Mouse (Mus musculus) heart, postnatal 0 days (tissue): ENCODE results near the gene Tnfaip3. TPM values are rescaled to one million over a fixed set of nuclear protein-coding genes. Genes with fewer than 3 reads are reported as not detected.

Source experiments
- ATAC-seq: fragments of 200-750 bp; cut with Nextera tagmentation; 2 replicates; pipeline ENCODE4 v1.8.0; 2017; ENCODE audit warnings: low read depth, moderate number of reproducible peaks, moderate library complexity; ENCODE audit not compliant: insufficient read depth
- DNase-seq: peaks from one replicate; pipeline ENCODE4 v3.0.0-alpha.2; 2016; ENCODE audit warnings: low spot score
- H3K27ac ChIP-seq: fragments of 300-500 bp; sonication (generic); 2 replicates; pipeline ENCODE4 v1.5.1; 2014; ENCODE audit warnings: low read depth, mild to moderate bottlenecking
- H3K27me3 ChIP-seq: fragments of 300-500 bp; sonication (generic); 2 replicates; pipeline ENCODE4 v1.6.1; 2014; ENCODE audit warnings: low read length, mixed read lengths; ENCODE audit not compliant: control insufficient read depth, insufficient read depth
- H3K36me3 ChIP-seq: fragments of 300-500 bp; sonication (generic); replicated peaks from 2 replicates; pipeline ENCODE4 v1.6.1; 2014; ENCODE audit warnings: low read length, mixed read lengths; ENCODE audit not compliant: control insufficient read depth, insufficient read depth
- H3K4me1 ChIP-seq: fragments of 300-500 bp; sonication (generic); 2 replicates; pipeline ENCODE4 v1.6.1; 2014; ENCODE audit warnings: antibody characterized with exemption; ENCODE audit not compliant: control insufficient read depth, insufficient read depth
- H3K4me2 ChIP-seq: fragments of 300-500 bp; sonication (generic); 2 replicates; pipeline ENCODE4 v1.6.1; 2014; ENCODE audit warnings: low read depth, mild to moderate bottlenecking, low read length, moderate library complexity
- H3K4me3 ChIP-seq: fragments of 300-500 bp; sonication (generic); 2 replicates; pipeline ENCODE4 v1.5.1; 2014; ENCODE audit warnings: low read depth, low read length
- H3K9ac ChIP-seq: fragments of 300-500 bp; sonication (generic); replicated peaks from 2 replicates; pipeline ENCODE4 v1.6.1; 2014; ENCODE audit warnings: low read depth, low read length, mixed read lengths
- H3K9me3 ChIP-seq: fragments of 300-500 bp; sonication (generic); replicated peaks from 2 replicates; pipeline ENCODE4 v1.6.1; 2016; ENCODE audit warnings: low read length; ENCODE audit not compliant: control insufficient read depth
- CTCF ChIP-seq: IDR thresholded peaks from 2 replicates; pipeline ENCODE4 v1.5.1; 2016; ENCODE audit warnings: antibody characterized with exemption, control low read depth, low read depth
- EP300 ChIP-seq: IDR thresholded peaks from 2 replicates; pipeline ENCODE4 v1.6.1; 2016; ENCODE audit warnings: antibody characterized with exemption, low read depth
- WGBS: fragments of 180-500 bp; shearing (Covaris S2); extraction: QIAGEN DNeasy Blood & Tissue Kit; methylation state at CpG from one replicate; pipeline ENCODE4 v1.1.7; 2014; 5-methylcytosine and 5-hydroxymethylcytosine counted together
- polyA plus RNA-seq: library from polyadenylated mRNA; unstranded; fragments of >200 nt; fragmentation: Nextera tagmentation; extraction: Ambion mirVana; gene quantifications from 2 replicates; pipeline ENCODE4 v1.2.1, GENCODE M21; 2015
- total RNA-seq: library from RNA; depleted of rRNA; stranded (reverse); fragments of >200 nt; gene quantifications from 2 replicates; pipeline ENCODE4 v1.2.3, GENCODE M21; 2014; ENCODE audit warnings: low replicate concordance

Gene Tnfaip3
- total and polyA plus RNA-seq, 2 experiments from 2014 or later, result 1.1 to 4.2 TPM

DNA sequence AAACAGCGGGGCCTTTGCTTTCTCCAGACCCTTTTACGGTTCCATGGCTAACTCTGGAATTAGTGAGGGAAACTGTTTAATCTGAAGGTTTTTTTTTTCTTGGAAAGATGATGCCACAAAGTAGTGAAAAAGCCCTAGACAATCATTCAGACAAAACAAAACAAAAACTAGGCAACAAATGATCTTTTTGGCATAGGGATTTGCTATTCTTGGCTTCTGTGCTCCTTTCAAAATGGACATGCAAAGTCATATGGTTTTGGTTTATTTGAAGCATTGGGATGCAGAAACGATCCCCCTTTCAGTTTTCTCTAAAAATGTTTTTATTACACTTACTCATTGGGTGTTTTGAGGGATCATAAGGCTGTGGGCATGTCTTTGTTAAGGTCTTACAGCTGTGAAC is 41.0 kb downstream of the Tnfaip3 start:
- DNase-seq, result no peak
- Histone ChIP-seq H3K4me3 (no peak overlapping the region), H3K27me3 (no peaks in the 10 kb centered on the region), H3K4me1 (no peaks in the 10 kb centered on the region), H3K9ac (no peak overlapping the region), H3K9me3 (no peaks in the 10 kb centered on the region), H3K4me2 (no peak overlapping the region), H3K27ac (no peak overlapping the region), H3K36me3 (no peaks in the 10 kb centered on the region)
- no peak for ATAC-seq
- TF ChIP-seq CTCF (no peak), EP300 (no peak)
- 62% methylated on average over 3 of the region's 3 CpGs for WGBS

DNA sequence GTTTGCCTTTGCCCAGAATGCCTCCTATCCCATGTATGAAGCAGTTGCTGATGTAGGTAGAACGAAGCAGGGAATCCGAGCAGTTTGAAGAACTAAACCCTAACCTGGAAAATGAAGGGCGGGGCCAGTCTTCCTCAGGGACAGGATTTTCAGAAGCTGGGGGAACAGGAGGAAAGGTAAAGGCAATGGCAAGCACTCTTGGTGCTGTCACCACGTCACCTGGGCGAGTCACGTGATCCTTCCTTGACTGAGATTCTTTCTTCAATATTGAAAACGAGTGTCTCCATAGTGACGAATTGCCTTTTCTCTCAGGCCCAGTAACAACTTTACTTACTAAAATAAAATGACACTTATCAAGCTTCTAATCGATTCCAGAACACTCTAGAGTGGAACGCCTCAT is 48.6 kb downstream of the Tnfaip3 start:
- no peak overlapping the region for H3K27ac ChIP-seq
- WGBS, result 88% methylated on average over 10 of the region's 10 CpGs
- DNase-seq, result no peak

DNA sequence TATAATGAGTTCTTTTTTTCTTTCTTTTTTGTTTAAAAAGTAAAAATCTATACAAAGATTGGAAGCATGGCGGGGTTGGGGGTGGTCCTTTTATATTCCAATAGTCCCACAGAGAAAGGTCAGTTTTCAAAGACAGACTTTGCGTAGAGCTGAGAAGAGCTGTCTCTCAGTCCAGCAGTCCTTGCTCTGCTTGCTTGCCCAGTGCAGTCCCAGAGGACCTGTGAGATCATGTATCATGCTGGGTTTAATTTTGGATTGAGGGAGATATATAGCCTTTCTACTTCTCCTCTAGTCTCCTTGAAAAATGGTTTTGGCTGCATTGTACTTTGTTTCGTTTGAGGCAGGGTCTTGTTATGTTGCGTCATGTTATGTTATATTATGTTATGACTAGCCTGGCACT is 49.9 kb downstream of the Tnfaip3 start:
- no peak for DNase-seq
- WGBS, result 84% methylated on average over 4 of the region's 4 CpGs

More for the DNA sequence above, 48.6 kb downstream of the Tnfaip3 start:
- ATAC-seq, result no peak
- Histone ChIP-seq H3K4me1 (no peaks in the 10 kb centered on the region), H3K27me3 (no peaks in the 10 kb centered on the region), H3K9ac (no peak overlapping the region), H3K36me3 (no peaks in the 10 kb centered on the region), H3K9me3 (no peaks in the 10 kb centered on the region), H3K4me3 (no peak overlapping the region), H3K4me2 (no peak overlapping the region)
- TF ChIP-seq EP300 (no peak), CTCF (no peak)

DNA sequence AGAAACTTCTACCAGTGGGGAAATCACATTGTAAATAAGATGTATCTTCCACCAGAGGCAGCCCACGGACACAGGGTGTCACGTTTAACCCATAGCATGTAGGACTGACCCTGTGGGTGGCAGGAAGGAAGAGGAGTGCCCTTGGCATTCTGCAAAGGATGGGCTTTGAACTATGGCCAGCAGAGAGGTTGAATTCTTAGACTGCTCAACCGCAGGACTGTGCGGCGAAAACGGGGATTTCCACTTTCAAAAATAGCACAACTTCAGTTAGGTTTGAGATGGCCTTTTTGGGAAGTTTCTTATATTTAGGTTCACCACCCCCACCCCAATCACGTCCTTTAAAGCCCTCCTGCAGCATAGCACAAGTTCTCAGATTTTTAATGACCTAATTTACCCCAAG is 50.6 kb downstream of the Tnfaip3 start:
- no peak overlapping the region for H3K27ac ChIP-seq
- no peak for ATAC-seq
- H3K9me3 ChIP-seq, result no peaks in the 10 kb centered on the region
- no peak overlapping the region for H3K4me3 ChIP-seq
- H3K4me1 ChIP-seq, result no peaks in the 10 kb centered on the region
- no peaks in the 10 kb centered on the region for H3K27me3 ChIP-seq
- TF ChIP-seq CTCF, result no peak
- TF ChIP-seq EP300, result no peak
- no peak overlapping the region for H3K9ac ChIP-seq
- WGBS, result 42% methylated on average over 7 of the region's 7 CpGs
- no peak overlapping the region for H3K4me2 ChIP-seq
- no peaks in the 10 kb centered on the region for H3K36me3 ChIP-seq
- no peak for DNase-seq

More for the DNA sequence above, 49.9 kb downstream of the Tnfaip3 start:
- Histone ChIP-seq H3K27me3 (no peaks in the 10 kb centered on the region), H3K4me3 (no peak overlapping the region), H3K36me3 (no peaks in the 10 kb centered on the region), H3K27ac (no peak overlapping the region), H3K9me3 (no peaks in the 10 kb centered on the region), H3K9ac (no peak overlapping the region), H3K4me1 (no peaks in the 10 kb centered on the region), H3K4me2 (no peak overlapping the region)
- TF ChIP-seq EP300 (no peak), CTCF (no peak)
- ATAC-seq, result no peak

DNA sequence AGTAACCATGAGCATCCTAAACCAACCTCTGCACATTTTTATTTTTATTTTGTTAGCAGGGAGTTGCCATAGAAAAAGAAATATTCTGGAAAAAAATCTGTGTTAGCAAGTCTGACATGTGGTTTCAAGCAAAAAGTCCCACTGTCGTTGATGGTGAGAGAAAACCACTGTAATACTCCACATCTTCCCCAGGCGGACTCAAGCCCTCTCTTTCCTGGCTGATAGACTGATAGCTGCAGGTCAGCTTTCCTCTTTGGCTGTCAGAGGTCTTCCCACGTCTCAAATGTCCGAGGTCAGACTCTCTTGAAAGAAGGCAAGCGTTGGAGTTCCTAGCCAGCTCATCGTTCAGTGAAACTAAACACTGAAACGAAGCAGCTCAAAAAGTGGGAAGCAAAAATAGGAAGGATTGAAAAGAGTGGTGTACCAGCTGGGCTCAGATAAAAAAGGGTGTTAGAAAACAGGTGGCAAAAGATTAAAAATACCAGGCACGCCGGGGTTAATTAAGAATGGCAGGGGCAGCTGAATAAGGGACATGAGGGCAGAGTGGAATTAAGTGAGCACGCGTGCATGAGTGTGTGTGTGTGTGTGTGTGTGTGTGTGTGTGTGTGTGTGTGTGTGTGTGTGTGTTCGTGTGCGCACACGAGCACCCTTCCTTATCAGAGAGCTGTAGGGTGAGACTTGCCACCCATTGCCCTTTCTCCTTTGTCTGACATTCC is 55.5 kb downstream of the Tnfaip3 start:
- TF ChIP-seq EP300 (no peak), CTCF (no peak)
- H3K9ac ChIP-seq, result no peak overlapping the region
- H3K4me1 ChIP-seq, result no peaks in the 10 kb centered on the region
- no peaks in the 10 kb centered on the region for H3K36me3 ChIP-seq
- no peak overlapping the region for H3K27ac ChIP-seq
- no peak overlapping the region for H3K4me3 ChIP-seq
- no peaks in the 10 kb centered on the region for H3K9me3 ChIP-seq
- no peaks in the 10 kb centered on the region for H3K27me3 ChIP-seq
- no peak for DNase-seq
- 54% methylated on average over 14 of the region's 14 CpGs for WGBS
- no peak overlapping the region for H3K4me2 ChIP-seq
- no peak for ATAC-seq

DNA sequence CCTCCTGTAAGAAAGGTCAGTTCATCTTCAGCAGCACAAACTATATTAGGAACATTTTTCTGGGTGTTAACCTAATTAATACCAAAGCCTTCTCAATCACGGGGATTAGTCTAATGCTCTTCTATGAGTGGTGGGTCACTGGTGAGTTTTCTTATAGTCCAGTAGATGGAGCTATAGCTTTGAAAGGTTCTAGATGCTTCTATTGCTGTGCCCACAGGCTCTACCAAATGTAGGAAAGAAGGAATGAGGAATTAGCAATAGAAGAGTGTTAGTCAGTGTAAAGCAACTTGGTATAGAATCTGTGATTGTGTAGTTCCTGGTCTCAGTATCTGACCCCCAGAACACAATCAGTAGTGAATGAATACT is 61.8 kb downstream of the Tnfaip3 start:
- Histone ChIP-seq H3K4me1 (no peaks in the 10 kb centered on the region), H3K9ac (no peak overlapping the region), H3K4me2 (no peak overlapping the region), H3K27ac (no peak overlapping the region), H3K27me3 (no peaks in the 10 kb centered on the region), H3K36me3 (no peaks in the 10 kb centered on the region), H3K4me3 (no peak overlapping the region), H3K9me3 (no peaks in the 10 kb centered on the region)
- 15% methylated on average over 1 of the region's 1 CpGs for WGBS
- TF ChIP-seq EP300, result no peak
- peak; percentile 63 for TF ChIP-seq CTCF
- no peak for ATAC-seq
- peak; percentile 70 for DNase-seq
